Mouse (Mus musculus): ENCODE results near the gene Olfr38. TPM values are rescaled to one million over a fixed set of nuclear protein-coding genes. Genes with fewer than 3 reads are reported as not detected.

Gene Olfr38
- polyA plus RNA-seq, 1 experiment, result not detected

DNA sequence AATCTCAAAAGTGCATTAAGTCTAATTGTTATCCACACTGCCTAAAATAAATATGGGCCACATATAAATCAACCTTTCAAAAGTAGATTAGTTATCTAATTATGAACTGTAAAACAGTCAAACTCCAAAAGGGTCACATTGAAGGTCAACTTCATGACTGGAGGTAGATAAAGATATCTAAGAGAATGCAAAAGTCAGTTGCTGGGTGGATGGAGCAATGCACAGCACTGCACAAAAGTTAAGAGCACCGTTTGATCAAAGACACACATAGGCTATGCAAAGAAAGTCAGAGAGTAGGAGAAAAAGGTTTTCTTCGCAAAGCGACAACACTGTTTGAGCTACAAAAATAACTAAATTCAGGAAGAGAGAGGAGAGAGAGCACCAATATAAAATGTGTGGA, 38.8 kb downstream of the Olfr38 start:
- DNase-seq (ENCODE audit: low read depth), result no peak

DNA sequence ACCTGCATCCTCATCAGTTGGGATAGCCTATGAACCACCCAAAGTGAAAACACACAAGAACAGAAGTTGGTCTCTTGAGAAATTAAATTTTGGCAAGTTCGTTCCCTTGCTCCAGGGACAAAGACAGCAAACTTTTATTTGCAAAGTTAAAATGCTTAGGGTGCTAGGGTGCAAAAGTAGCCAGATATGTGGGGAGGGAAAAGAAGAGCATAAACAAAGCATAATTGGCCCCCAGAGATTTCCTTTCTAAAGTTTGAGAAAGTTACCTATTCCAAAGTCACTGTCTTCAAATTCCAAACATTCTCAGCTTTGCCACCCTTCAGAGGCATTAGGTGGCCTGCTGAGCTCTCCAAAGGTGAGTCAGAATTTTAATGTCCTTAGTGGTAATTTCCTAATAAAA, 55.4 kb downstream of the Olfr38 start, which contains the start of gene Olfr450:
Gene Olfr450 (plus strand): TSS at position 301 of the 400 bp plus-strand sequence.
- DNase-seq (ENCODE audit: low read depth), result no peak
- TF ChIP-seq POLR2A (IDR thresholded peaks at IDR 0.05; ENCODE audit: borderline replicate concordance, extremely low read depth, insufficient read depth, insufficient read length, poor library complexity, severe bottlenecking), result no peak
- no peak for TF ChIP-seq CTCF (IDR thresholded peaks at IDR 0.05; ENCODE audit: borderline replicate concordance, extremely low read depth, insufficient read depth, insufficient read length)

More for the DNA sequence above, 38.8 kb downstream of the Olfr38 start:
- TF ChIP-seq POLR2A (IDR thresholded peaks at IDR 0.05; ENCODE audit: borderline replicate concordance, extremely low read depth, insufficient read depth, insufficient read length, poor library complexity, severe bottlenecking) (no peak), CTCF (IDR thresholded peaks at IDR 0.05; ENCODE audit: borderline replicate concordance, extremely low read depth, insufficient read depth, insufficient read length) (no peak)

Other genes starting within 250 kb of the Olfr38 start
- not detected in 2 replicates for gene Olfr455, start 208.8 kb upstream of the Olfr38 start, polyA plus RNA-seq (2012; rRNA removed)
- not detected in 2 replicates for gene Tcaf3, start 158.7 kb upstream of the Olfr38 start, polyA plus RNA-seq (2012; rRNA removed)
- 0.79 and 1.6 TPM in 2 replicates for gene Tcaf2, start 111.2 kb upstream of the Olfr38 start, polyA plus RNA-seq (2012; rRNA removed)
- gene Tcaf1, start 46.3 kb upstream of the Olfr38 start, polyA plus RNA-seq (2012; rRNA removed), result 128 and 153 TPM in 2 replicates
- gene Olfr453, start 17.0 kb upstream of the Olfr38 start, polyA plus RNA-seq (2012; rRNA removed), result not detected in 2 replicates
- not detected in 2 replicates for gene Olfr452, start 28.7 kb downstream of the Olfr38 start, polyA plus RNA-seq (2012; rRNA removed)
- gene Olfr450, start 55.5 kb downstream of the Olfr38 start, polyA plus RNA-seq (2012; rRNA removed), result not detected in 2 replicates
- not detected in 2 replicates for gene Olfr449, start 78.0 kb downstream of the Olfr38 start, polyA plus RNA-seq (2012; rRNA removed)
- not detected in 2 replicates for gene Olfr448, start 134.0 kb downstream of the Olfr38 start, polyA plus RNA-seq (2012; rRNA removed)
- gene Olfr447, start 152.5 kb downstream of the Olfr38 start, polyA plus RNA-seq (2012; rRNA removed), result not detected in 2 replicates
- not detected in 2 replicates for gene Olfr446, start 165.0 kb downstream of the Olfr38 start, polyA plus RNA-seq (2012; rRNA removed)
- not detected in 2 replicates for gene Olfr444, start 192.7 kb downstream of the Olfr38 start, polyA plus RNA-seq (2012; rRNA removed)